Mouse (Mus musculus): ENCODE results near the gene Tk2. TPM values are rescaled to one million over a fixed set of nuclear protein-coding genes. Genes with fewer than 3 reads are reported as not detected.
"Not testable (repeated sequence)": the region's sequence is repeated elsewhere in the genome, so short reads cannot be mapped to it uniquely, and the experiment has no call there.

The Tk2 gene
- polyA plus RNA-seq (2012; ENCODE audit: insufficient read depth, insufficient read length, missing spikeins) = 52.1 and 58.4 TPM in 2 replicates

DNA sequence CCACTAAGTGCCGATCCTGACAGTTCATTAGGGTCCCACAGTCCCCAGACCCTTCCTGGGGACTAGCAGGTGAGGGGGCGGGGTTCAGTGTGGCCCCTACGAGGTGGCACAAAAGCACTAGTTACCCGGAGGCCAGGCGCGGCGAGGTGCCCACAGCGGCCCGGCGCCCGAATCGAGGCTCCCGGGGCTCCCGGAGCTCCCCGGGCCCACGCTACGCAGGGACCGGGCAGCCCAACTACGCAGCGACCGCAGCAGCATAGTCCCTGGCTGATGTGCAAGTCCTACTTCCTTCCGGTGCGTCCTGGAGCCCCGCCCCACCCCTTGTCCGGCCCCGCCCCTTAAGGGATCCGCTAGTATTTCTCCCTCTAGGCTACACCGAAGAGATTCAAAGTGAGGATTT, at the start of gene Tk2:
Gene Tk2, minus strand, starts transcription at position 283 of the 400 bp plus-strand sequence.
- peak within 1 kb of the TSS; percentile 67 for H3K27ac ChIP-seq (ENCODE audit: insufficient read depth, low read depth, low read length)
- TF ChIP-seq CTCF (IDR thresholded peaks at IDR 0.05; ENCODE audit: low read depth, low read length) (no peak), POLR2A (IDR thresholded peaks at IDR 0.05; ENCODE audit: borderline replicate concordance, low read depth, low read length) (peak; percentile 94)
- peaks cover 31% of the 10 kb centered on the region for H3K4me1 ChIP-seq (ENCODE audit: control insufficient read depth, insufficient read depth, low read length)
- H3K4me3 ChIP-seq (ENCODE audit: insufficient read depth, low read length) = peak within 1 kb of the TSS; percentile 93

DNA sequence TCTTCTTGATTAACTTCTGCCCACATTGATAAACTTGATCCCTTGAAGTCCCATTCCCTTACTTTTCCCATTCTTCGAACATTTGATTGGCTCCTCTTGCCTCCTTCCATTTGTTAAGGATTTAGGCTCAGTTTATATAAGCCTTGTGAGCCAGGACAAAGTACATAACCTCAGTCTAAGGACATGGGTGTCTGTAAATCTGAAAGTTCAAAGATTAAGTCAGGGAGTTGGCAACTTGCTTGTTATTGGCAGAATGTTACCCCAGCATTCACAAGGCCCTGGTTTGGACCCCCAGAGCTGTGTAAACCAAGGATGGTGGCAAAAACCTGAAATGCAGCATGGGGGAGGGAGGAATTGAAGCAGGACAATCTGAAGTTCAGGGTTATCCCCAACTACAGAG, 46.0 kb upstream of the Tk2 start:
- Histone ChIP-seq H3K27ac (ENCODE audit: insufficient read depth, low read depth, low read length) (no peak overlapping the region), H3K4me1 (ENCODE audit: control insufficient read depth, insufficient read depth, low read length) (no peaks in the 10 kb centered on the region), H3K4me3 (ENCODE audit: insufficient read depth, low read length) (no peak overlapping the region)
- TF ChIP-seq CTCF (IDR thresholded peaks at IDR 0.05; ENCODE audit: low read depth, low read length) (no peak), POLR2A (IDR thresholded peaks at IDR 0.05; ENCODE audit: borderline replicate concordance, low read depth, low read length) (no peak)

DNA sequence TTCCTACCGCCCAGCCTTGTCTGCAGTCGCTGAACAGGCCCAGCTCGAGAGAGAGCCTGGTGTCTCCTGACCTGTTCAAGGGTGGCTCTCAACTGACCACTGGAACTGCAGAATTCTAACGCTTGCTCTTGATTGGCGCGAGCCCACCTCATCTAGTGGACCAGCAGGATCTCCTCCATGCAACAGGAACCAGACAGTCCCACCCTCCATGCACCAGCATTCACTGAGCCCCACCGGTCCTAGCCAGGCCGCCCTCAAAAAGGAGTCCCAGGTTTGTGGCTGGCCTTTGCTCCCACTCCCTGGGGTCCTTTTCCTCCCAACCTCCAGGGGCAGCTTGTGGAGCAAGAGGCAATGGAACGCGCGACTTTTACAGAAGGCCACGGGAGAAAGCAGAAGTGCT, 44.7 kb upstream of the Tk2 start, which contains the start of gene Cmtm2a:
Gene Cmtm2a, minus strand, starts transcription at position 101 of the 400 bp plus-strand sequence.
- not testable (repeated sequence) for H3K4me3 ChIP-seq (ENCODE audit: insufficient read depth, low read length); H3K4me1 ChIP-seq (ENCODE audit: control insufficient read depth, insufficient read depth, low read length); H3K27ac ChIP-seq (ENCODE audit: insufficient read depth, low read depth, low read length)

DNA sequence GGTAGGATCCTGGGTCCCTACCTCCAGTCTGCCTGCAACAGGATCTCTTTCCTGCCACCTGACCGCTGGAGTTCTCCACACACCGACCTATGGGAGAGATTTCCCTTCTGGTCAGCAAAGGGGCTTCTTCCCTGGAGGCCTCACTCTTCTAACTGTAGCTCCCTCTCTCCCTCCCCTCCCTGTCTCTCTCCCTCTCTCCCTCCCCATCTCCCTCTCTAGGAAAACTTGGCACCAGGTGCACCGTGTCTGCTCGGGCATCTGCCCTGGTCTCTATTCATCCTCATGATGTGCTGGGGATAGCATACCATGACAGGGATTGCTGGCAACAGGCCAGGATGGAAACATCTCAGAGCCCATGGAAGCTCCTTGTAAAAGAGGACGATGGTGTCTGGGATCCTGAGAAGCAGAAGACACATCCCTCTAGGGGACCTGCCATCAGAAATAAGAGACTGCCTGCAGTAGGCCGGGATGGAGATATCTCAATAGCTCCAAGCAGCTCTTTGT, 20.6 kb upstream of the Tk2 start:
- TF ChIP-seq CTCF (IDR thresholded peaks at IDR 0.05; ENCODE audit: low read depth, low read length) = no peak
- TF ChIP-seq POLR2A (IDR thresholded peaks at IDR 0.05; ENCODE audit: borderline replicate concordance, low read depth, low read length) = no peak
- H3K4me1 ChIP-seq (ENCODE audit: control insufficient read depth, insufficient read depth, low read length) = no peaks in the 10 kb centered on the region
- H3K27ac ChIP-seq (ENCODE audit: insufficient read depth, low read depth, low read length) = no peak overlapping the region
- H3K4me3 ChIP-seq (ENCODE audit: insufficient read depth, low read length) = no peak overlapping the region

DNA sequence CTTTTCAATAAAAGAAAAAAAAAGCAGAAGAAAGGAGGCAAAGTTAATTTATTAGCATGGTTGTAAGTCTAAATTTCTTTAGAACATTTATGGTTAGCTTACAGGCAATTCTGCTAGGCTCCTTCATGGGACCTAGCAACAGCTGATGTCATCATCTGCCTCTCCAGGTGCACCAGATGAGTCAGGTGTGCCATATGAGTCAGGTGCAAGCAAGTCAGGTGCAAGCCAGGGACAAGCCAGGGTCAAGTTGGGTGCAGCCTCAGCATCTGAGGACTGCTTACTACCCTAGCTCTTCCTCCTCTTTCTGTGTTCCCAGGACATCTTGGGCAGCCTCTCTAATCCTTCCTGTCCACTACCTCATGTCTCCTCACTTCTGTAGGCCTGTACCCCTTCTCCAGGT, 20.0 kb upstream of the Tk2 start:
- H3K4me3 ChIP-seq (ENCODE audit: insufficient read depth, low read length) = no peak overlapping the region
- no peak overlapping the region for H3K27ac ChIP-seq (ENCODE audit: insufficient read depth, low read depth, low read length)
- TF ChIP-seq CTCF (IDR thresholded peaks at IDR 0.05; ENCODE audit: low read depth, low read length) = no peak
- H3K4me1 ChIP-seq (ENCODE audit: control insufficient read depth, insufficient read depth, low read length) = no peaks in the 10 kb centered on the region

DNA sequence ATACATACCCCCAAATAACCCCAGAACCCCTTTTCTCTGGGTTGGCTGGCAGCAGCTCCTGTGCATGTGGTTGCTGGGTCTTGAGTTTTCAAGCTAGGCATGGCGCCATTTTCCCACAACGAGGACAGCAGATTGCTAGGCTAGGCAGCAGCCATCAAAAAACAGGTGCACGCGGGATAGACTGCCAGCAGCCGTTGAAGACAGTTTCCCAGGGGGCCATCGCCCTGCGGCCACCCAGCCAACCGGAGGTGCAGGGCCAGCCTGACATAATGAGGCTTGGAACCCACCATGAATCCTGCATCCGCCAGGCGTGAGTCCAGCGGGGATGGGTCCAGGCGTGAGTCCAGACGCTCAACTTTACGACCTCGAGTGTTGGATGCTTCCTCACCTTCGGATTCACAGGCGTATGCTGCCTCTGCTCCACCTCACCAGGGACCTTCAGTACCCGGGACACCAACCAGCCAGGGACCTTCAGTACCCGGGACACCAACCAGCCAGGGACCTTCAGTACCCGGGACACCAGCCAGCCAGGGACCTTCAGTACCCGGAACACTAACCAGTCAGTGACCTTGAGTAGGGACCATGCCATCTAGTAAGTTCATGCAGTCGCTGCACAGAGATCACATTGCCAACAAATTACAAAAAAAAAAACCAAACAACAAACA, 16.0 kb upstream of the Tk2 start:
- H3K27ac ChIP-seq (ENCODE audit: insufficient read depth, low read depth, low read length); H3K4me3 ChIP-seq (ENCODE audit: insufficient read depth, low read length); H3K4me1 ChIP-seq (ENCODE audit: control insufficient read depth, insufficient read depth, low read length): not testable (repeated sequence)

DNA sequence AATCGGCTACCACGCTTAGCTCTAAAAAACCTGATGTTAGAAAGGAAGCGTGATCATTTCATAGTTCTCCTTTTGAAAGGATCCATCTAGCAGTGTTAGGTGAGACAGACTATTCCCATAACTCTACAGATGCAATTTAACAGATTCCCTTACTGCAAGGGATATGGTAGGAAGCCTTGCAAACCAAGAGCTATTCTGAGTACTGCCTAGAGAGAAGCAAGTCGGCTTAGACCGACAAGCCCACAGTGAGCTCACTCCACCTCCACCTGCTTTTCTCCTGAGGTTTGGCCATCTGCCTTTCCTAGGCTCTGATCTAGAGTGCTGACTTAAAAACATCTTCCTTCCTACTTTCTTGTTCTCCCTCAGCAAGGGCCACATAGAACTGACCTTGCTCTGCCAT, 13.4 kb upstream of the Tk2 start:
- H3K4me3 ChIP-seq (ENCODE audit: insufficient read depth, low read length); H3K27ac ChIP-seq (ENCODE audit: insufficient read depth, low read depth, low read length); H3K4me1 ChIP-seq (ENCODE audit: control insufficient read depth, insufficient read depth, low read length): not testable (repeated sequence)

DNA sequence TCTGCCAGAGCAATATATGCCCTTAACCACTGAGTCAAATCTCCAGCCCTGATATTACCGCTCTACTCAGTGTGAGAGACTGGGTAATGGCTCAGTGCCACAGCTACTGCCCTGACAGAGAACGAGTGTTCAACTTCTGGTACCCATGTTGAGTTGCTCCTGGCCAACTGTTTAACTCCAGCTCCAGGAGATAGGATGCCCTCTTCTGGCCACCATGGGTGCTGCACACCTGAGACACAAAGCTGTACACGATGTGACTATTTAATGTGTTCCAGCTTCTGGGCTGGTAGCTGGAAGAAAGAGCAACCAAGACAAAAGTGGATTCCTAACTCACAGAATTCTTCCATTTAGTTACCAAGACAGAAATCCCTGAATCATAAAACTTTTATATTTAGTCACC, 4.7 kb upstream of the Tk2 start:
- Histone ChIP-seq H3K27ac (ENCODE audit: insufficient read depth, low read depth, low read length) (no peak overlapping the region), H3K4me3 (ENCODE audit: insufficient read depth, low read length) (no peak overlapping the region), H3K4me1 (ENCODE audit: control insufficient read depth, insufficient read depth, low read length) (peaks cover 23% of the 10 kb centered on the region)
- no peak for TF ChIP-seq POLR2A (IDR thresholded peaks at IDR 0.05; ENCODE audit: borderline replicate concordance, low read depth, low read length)
- TF ChIP-seq CTCF (IDR thresholded peaks at IDR 0.05; ENCODE audit: low read depth, low read length) = peak; percentile 24; the same call in 1 of the 2 replicates

DNA sequence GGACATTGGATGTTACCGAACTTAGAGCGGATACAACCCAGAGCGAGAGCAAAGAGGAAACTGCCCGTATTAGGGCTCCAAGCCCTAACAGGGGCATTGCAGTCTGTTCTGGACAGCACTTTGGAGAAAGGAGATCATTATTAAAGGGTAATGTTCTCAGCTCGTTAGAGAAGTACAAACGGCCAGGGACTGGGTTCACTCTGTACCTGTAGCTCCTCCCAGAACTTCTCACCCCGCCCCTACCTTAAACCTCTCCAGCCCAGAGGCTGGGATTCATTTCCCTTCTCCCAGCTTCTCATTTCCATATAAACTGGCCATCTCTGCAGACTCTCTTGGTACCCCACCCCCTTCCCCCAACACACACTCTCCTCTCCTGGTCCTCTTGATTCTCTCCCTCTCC, 3.1 kb upstream of the Tk2 start:
- H3K27ac ChIP-seq (ENCODE audit: insufficient read depth, low read depth, low read length) = 0 out of 2 replicates have a peak overlapping the region, but pooled peaks have one; percentile 18
- H3K4me1 ChIP-seq (ENCODE audit: control insufficient read depth, insufficient read depth, low read length) = peaks cover 29% of the 10 kb centered on the region
- TF ChIP-seq POLR2A (IDR thresholded peaks at IDR 0.05; ENCODE audit: borderline replicate concordance, low read depth, low read length) = no peak
- TF ChIP-seq CTCF (IDR thresholded peaks at IDR 0.05; ENCODE audit: low read depth, low read length) = no peak
- peak overlapping the region; percentile 95 for H3K4me3 ChIP-seq (ENCODE audit: insufficient read depth, low read length)

DNA sequence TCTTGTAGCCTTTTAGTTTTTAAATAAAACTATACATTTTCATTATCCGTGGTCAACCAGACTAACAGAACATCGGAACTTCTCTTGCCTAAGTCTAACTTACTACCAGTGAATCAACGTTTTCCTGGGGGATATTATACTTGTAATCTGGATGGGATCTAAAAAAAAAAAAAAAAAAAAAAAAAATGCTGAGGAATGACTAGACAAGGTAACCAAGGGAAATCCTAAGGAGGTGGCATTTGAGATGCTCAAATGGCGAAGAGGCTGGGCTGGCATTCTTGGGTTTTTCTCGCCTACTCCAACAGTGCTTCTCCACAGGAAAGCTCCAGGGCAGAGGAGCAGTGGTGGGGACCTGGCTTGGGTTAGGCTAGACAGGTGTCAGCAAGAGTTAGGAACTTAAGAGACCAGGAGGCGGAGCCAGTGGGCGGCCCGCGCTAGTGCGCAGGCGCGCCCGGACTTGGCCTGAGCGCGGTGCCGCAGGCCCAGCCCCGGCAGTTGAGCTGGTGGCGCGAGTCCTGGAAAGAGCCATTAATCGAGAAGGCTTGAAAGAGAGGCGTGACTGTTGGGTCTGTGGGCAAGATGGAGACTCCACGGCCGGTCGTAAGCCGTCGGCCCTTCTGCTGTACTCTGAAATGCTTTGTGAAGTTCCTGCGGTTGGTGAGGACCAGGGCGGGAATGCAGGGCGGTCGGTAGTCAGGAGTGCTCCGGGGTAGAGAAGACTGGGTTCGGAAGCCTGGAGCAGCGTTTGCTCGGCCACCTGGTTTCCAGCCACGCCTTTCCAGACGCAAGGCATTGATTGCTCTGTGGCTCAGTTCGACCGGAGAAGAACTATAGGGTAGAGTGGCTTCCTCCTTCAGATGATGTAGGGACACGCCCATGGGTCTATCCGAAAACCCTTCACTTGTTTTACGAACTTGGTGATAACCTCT, 2.3 kb upstream of the Tk2 start, which contains the start of gene Cklf:
Gene Cklf, plus strand, starts transcription at position 423 of the 929 bp plus-strand sequence.
- peaks cover 31% of the 10 kb centered on the region for H3K4me1 ChIP-seq (ENCODE audit: control insufficient read depth, insufficient read depth, low read length)
- TF ChIP-seq CTCF (IDR thresholded peaks at IDR 0.05; ENCODE audit: low read depth, low read length) = no peak
- TF ChIP-seq POLR2A (IDR thresholded peaks at IDR 0.05; ENCODE audit: borderline replicate concordance, low read depth, low read length) = no peak; the same call in 1 of the 2 replicates
- H3K27ac ChIP-seq (ENCODE audit: insufficient read depth, low read depth, low read length) = peak within 1 kb of the TSS; percentile 81
- H3K4me3 ChIP-seq (ENCODE audit: insufficient read depth, low read length) = peak within 1 kb of the TSS; percentile 95

Data from bone marrow macrophage, adult 2 months (primary cell).